Mouse (Mus musculus): Measurements from ENCODE around the gene Itgb2l.

The Itgb2l gene

GRCm38 (mm10) chr16:96429046-96429445 is 14.4 kb downstream of the Itgb2l start:
- no peak for ATAC-seq (ENCODE audit: low TSS enrichment)

DNA sequence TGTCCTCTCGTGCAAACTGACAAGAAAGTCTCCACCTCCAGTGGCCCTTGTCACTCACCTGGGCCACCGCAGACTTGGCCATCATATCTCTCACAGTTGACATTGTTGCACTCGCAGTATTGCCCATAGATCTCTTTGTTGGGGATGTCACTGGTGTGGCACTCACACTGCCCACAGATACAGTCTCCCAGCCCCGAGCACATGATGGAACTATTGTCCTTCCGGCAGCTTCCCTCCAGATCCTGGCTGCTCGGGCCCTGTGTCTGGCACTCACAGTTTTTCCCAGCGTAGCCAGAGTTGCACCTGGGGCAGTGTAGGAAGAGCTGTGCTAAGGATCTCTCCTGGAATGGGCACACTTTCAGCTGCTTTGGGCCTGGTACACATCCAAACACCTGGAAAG is 16.7 kb downstream of the Itgb2l start:
- ATAC-seq (ENCODE audit: low TSS enrichment), result no peak

DNA sequence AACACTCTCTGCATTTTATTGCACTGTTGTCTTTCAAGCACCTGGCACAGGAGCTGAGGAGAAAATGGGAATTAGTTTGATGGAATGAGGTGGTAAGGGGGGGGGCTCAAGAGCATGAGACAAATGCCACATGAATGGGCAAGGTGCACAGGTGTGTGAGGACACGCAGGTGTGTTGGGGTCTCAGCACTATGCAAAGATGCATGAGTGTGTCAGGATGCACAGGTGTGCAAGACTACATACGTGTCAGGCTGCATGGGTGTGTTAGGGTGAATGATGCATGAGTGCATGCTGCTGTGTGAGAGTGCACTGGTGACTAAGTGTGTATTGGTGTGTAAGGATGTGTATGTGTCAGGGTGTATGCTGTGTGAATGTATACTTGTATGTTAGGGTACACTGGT is 18.4 kb downstream of the Itgb2l start:
- ATAC-seq (ENCODE audit: low TSS enrichment), result no peak

DNA sequence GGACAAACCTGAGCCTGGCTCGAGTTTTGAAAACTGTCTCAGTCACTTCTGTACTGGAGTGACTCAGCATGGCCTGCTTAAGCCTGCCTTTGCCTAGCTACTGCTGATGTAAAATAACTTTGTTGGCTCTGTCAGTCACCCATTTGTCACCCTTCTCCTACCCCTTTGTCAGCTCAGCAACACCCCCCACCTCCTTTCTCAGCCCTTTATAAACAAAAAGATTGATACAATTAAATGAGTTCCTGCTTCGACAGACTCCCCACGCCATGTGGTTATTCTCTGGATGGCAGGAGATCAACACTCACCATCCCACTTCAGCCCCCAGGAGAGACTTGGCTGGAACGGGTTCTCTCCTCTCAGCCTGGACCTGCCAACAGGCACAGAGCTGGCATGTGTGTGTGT is 35.4 kb downstream of the Itgb2l start:
- no peak for ATAC-seq (ENCODE audit: low TSS enrichment)

GRCm38 (mm10) chr16:96406312-96406711 is 37.1 kb downstream of the Itgb2l start:
- no peak for ATAC-seq (ENCODE audit: low TSS enrichment)

GRCm38 (mm10) chr16:96402294-96402693 is 41.1 kb downstream of the Itgb2l start:
- no peak for ATAC-seq (ENCODE audit: low TSS enrichment)

DNA sequence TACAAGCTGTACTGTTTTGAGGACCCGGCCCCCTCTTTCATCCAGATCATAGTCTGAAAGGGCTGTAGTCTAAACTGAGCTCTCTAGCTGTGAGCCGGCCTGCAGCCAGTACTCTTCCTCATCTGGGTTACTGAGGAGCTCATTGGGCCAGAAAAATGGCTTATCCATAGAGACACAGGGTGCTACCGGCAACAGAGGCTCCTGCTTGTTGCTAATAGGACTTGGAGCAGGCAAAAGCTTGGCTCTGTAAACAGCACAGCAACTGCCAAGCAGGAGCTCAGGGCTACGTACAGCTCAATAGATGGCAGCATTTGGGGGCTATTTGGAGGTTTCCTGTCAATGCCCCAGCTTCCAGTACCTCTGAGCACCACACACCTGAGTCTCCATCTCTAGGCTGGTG is 43.4 kb downstream of the Itgb2l start:
- ATAC-seq (ENCODE audit: low TSS enrichment), result no peak

DNA sequence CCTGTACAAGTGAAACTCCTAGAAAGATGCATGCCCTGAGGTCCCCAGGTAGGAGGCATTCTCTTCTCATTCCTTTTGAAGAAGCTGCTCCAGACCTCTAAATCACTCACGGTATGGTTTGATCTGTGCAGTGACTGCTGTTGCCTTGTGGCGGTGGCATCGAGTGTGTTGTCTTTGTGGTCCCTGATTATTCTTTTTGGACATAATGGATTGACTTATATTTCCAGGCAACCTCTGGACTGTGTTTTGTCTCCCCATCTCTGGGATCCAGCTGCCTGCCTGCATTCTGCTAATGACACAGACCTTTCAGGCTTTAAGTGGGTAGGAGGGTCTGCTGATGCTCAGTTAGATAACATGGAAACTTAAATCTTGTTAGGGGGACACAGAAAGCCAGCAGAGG is 44.6 kb downstream of the Itgb2l start:
- no peak for ATAC-seq (ENCODE audit: low TSS enrichment)

GRCm38 (mm10) chr16:96396013-96396650 is 47.3 kb downstream of the Itgb2l start:
- ATAC-seq (ENCODE audit: low TSS enrichment), result no peak

DNA sequence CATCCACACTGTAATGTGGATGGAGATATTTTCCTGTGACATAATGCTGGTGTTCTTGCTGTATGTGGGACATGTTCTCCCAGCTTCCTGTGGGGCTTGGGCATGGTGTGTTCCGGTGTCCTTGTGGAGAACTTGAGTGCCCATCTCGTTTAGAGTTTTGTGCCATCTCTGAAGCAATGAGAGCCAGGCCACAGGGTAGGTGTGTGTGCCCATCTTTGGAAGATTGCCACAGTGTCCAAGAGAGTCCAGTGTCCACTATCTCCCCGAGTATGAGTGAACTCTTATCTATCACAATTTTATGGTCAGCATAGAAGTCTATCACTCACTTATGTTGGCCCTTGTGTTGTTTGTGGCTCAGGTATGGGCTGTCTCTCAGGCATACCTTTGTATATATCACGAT is 47.9 kb downstream of the Itgb2l start:
- no peak for ATAC-seq (ENCODE audit: low TSS enrichment)

- ATAC-seq (ENCODE audit: low TSS enrichment), result no peak
Observed at GRCm38 (mm10) chr16:96391070-96391469, 52.3 kb downstream of the Itgb2l start.

GRCm38 (mm10) chr16:96388481-96388880 is 54.9 kb downstream of the Itgb2l start:
- ATAC-seq (ENCODE audit: low TSS enrichment), result no peak

DNA sequence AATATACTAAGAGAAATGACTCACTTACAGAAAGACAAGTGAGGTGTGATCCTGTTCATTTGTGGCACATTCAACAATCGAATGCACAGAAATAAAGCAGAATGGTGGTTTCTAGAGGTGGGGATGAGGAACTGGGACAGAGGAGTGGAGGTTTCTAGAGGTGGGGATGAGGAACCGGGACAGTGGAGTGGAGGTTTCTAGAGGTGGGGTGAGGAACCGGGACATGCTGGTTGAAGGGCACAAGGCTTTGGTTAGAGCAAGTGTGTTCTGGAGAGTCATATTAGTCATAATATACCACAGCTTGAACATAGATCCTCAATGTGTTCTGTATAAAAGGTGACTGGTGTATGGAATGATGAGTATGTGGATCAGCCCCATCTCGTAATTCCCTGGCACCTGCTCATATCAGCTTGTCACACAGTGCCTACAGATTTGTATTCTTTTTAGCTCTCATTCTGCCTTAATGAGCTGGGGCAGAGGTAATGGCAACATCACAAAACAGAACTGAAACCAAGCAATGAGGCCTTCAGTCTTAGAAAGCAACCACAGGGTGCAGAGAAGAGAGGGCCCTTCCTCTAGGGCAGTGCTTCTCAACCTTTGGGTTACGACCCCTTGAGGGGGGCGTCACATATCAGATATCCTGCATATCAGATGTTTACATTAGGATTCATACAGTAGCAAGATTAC is 55.6 kb downstream of the Itgb2l start:
- no peak for ATAC-seq (ENCODE audit: low TSS enrichment)

- no peak for ATAC-seq (ENCODE audit: low TSS enrichment)
Observed at GRCm38 (mm10) chr16:96384741-96385140, 58.7 kb downstream of the Itgb2l start.

GRCm38 (mm10) chr16:96382496-96383181 is 60.8 kb downstream of the Itgb2l start:
- no peak for ATAC-seq (ENCODE audit: low TSS enrichment)

DNA sequence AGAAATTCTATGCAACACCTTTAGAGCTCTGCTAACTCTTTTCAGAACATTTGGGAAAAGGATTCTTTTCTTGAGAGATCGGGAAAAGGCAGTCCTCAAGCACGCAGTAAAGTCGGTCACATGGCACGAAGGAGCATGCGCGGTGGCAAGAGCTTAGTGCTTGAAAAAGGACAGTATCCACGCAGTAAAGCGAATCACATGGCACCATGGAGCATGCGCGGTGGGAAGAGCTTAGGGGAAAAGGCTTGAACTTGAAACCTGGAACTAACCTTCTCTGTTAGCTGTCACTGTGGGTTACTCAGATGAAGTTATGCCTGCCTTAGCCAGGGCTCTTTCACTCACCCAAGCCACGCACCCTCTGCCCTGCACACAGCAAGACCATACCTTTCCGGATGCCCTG is 62.0 kb downstream of the Itgb2l start:
- no peak for ATAC-seq (ENCODE audit: low TSS enrichment)

GRCm38 (mm10) chr16:96378111-96378510 is 65.3 kb downstream of the Itgb2l start:
- no peak for ATAC-seq (ENCODE audit: low TSS enrichment)

GRCm38 (mm10) chr16:96376342-96376741 is 67.1 kb downstream of the Itgb2l start:
- ATAC-seq (ENCODE audit: low TSS enrichment), result no peak

DNA sequence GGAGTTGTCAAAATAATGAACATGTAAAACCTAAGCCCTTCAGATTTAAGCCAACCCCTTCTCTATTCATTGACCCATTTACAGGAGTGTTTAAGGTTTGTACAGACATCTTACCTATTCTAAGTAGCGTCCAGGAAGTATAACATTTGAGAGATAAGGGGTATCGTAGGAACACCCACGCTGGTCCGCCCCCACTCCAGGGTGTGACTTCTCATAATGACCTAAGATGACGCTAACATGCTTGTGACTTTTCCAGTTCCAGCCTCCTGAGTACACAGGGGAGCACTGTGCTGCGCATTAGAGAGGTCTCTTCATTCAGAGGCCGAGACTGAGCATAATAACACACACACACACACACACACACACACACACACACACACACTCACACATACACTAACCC is 67.9 kb downstream of the Itgb2l start:
- ATAC-seq (ENCODE audit: low TSS enrichment), result no peak

DNA sequence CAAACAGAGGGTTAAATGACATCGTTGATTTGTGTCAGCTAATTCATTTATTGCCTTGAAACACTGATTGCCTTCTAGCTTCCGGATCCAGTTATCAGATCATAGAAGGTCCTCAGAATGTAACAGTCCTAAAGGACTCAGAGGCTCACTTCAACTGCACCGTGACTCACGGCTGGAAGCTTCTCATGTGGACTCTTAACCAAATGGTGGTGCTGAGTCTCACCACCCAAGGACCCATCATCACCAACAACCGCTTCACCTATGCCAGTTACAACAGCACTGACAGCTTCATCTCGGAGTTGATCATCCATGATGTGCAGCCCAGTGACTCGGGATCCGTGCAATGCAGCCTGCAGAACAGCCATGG is 70.7 kb downstream of the Itgb2l start:
- ATAC-seq (ENCODE audit: low TSS enrichment), result no peak
